In the genomic region with DNA sequence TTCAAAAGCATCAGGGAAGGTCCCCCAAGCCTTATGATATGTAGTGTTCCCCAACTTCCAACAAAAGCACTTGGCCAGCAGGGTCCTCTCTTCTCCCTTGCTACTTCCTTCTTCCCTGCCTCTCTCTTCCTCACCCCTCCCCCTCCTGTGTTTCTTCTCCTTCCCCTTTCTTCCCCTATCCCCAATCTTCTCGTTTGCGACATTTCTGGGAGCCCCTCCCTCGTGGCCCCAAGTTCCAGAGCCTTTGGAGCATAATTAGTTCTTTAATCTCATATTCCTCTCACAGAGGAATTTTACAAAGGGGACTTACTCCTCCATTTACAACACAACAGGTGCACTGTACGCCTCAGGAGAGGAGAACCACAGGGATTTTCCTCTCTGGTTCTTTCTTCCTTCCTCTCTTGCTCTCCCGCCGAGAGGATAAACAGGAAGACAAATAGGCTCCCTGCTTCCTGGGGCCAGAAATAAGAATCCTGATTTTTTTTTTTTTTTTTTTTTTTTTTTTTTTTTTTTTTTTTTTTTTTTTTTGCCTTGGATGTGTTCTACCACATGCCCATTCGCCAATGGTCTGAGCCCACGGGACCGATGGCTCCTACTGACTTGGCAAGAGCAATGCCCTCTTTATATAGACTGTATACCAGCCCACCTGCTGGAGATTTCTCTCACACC, we compare ENCODE assay signal across 8 mouse cellular contexts.
DNase-seq lines count a peak whose midpoint lies in the region; ATAC-seq and TF ChIP-seq lines count a peak whose summit lies in the region.
"Had no signal": no experiment of that assay in that cellular context is flagged by ENCODE, and none has a peak within 500 bp of the region (broad histone marks: within the 10 kb centered on the region; RNA-seq: fewer than 3 reads in every experiment).

No protein-coding gene starts in this region.

- H3K4me1 ChIP-seq in bone marrow macrophage, adult 2 months (ENCODE audit: control insufficient read depth, insufficient read depth, low read length): peaks cover 31% of the 10 kb centered on the region
- peaks cover 24% of the 10 kb centered on the region for H3K4me1 ChIP-seq in forebrain, embryonic 13.5 days
- peaks cover 12% of the 10 kb centered on the region for H3K4me1 ChIP-seq in limb, embryonic 13.5 days
- H3K4me1 ChIP-seq in midbrain, embryonic 15.5 days: peaks cover 17% of the 10 kb centered on the region

- H3K27me3 ChIP-seq in forebrain, embryonic 13.5 days: peaks cover 7% of the 10 kb centered on the region; the same call in 1 of the 2 replicates
- H3K27me3 ChIP-seq in limb, embryonic 13.5 days: peaks cover 21% of the 10 kb centered on the region
- H3K27me3 ChIP-seq in midbrain, embryonic 15.5 days (replicated peaks): no peaks in the 10 kb centered on the region

- H3K4me3 ChIP-seq in bone marrow macrophage, adult 2 months (ENCODE audit: insufficient read depth, low read length): peak overlapping the region; percentile 71
- H3K4me3 ChIP-seq in forebrain, embryonic 13.5 days: peak overlapping the region; percentile 14; the same call in 1 of the 2 replicates
- H3K4me3 ChIP-seq in limb, embryonic 13.5 days: peak overlapping the region; percentile 22
- H3K4me3 ChIP-seq in midbrain, embryonic 15.5 days: no peak overlapping the region

- H3K9me3 ChIP-seq in forebrain, embryonic 13.5 days (replicated peaks): no peaks in the 10 kb centered on the region
- no peaks in the 10 kb centered on the region for H3K9me3 ChIP-seq in limb, embryonic 13.5 days
- H3K9me3 ChIP-seq in midbrain, embryonic 15.5 days: no peaks in the 10 kb centered on the region

- no peak for TF ChIP-seq POLR2A in bone marrow macrophage, adult 2 months (IDR thresholded peaks at IDR 0.05; ENCODE audit: borderline replicate concordance, low read depth, low read length)

- TF ChIP-seq CTCF in bone marrow macrophage, adult 2 months (IDR thresholded peaks at IDR 0.05; ENCODE audit: low read depth, low read length): no peak

- H3K9ac ChIP-seq in forebrain, embryonic 13.5 days: no peak overlapping the region
- no peak overlapping the region for H3K9ac ChIP-seq in limb, embryonic 13.5 days
- no peak overlapping the region for H3K9ac ChIP-seq in midbrain, embryonic 15.5 days

- no peak for ATAC-seq in forebrain, embryonic 13.5 days
- ATAC-seq in limb, embryonic 13.5 days (ENCODE audit: low FRiP score, low read depth): no peak
- no peak for ATAC-seq in midbrain, embryonic 15.5 days (replicated peaks)

- H3K27ac ChIP-seq in bone marrow macrophage, adult 2 months (ENCODE audit: insufficient read depth, low read depth, low read length): peak overlapping the region; percentile 68
- no peak overlapping the region for H3K27ac ChIP-seq in forebrain, embryonic 13.5 days
- H3K27ac ChIP-seq in limb, embryonic 13.5 days: no peak overlapping the region
- no peak overlapping the region for H3K27ac ChIP-seq in midbrain, embryonic 15.5 days

- WGBS in forebrain, embryonic 13.5 days: 12% methylated on average over 9 of the region's 9 CpGs
- 17% methylated on average over 9 of the region's 9 CpGs for WGBS in limb, embryonic 13.5 days
- WGBS in midbrain, embryonic 15.5 days: 17% methylated on average over 9 of the region's 9 CpGs

- H3K36me3 ChIP-seq in forebrain, embryonic 13.5 days (ENCODE audit: poor library complexity, severe bottlenecking): no peaks in the 10 kb centered on the region
- no peaks in the 10 kb centered on the region for H3K36me3 ChIP-seq in limb, embryonic 13.5 days
- H3K36me3 ChIP-seq in midbrain, embryonic 15.5 days (replicated peaks): no peaks in the 10 kb centered on the region

- no peak for DNase-seq in adrenal gland, postnatal 10 days
- no peak for DNase-seq in adipocyte (ENCODE audit: low spot score)
- no peak for DNase-seq in kidney, postnatal 4 days
- DNase-seq: right cerebral cortex, postnatal 14 days had no signal

- H3K4me2 ChIP-seq in forebrain, embryonic 13.5 days: peak overlapping the region; percentile 53
- peak overlapping the region; percentile 58 for H3K4me2 ChIP-seq in limb, embryonic 13.5 days (replicated peaks)
- peak overlapping the region; percentile 24 for H3K4me2 ChIP-seq in midbrain, embryonic 15.5 days
